Mouse (Mus musculus) midbrain, embryonic 12.5 days (tissue): ENCODE results near the gene Nav3. TPM values are rescaled to one million over a fixed set of nuclear protein-coding genes. Genes with fewer than 3 reads are reported as not detected.

Experiments used
- ATAC-seq: fragments of 200-750 bp; cut with Nextera tagmentation; 2 replicates; pipeline ENCODE4 v1.8.0; 2017; ENCODE audit warnings: low read depth, moderate TSS enrichment, moderate library complexity; ENCODE audit not compliant: low FRiP score
- H3K27ac ChIP-seq: fragments of 300-500 bp; sonication (generic); replicated peaks from 2 replicates; pipeline ENCODE4 v1.5.1; 2016; ENCODE audit warnings: mild to moderate bottlenecking
- H3K27me3 ChIP-seq: fragments of 300-500 bp; sonication (generic); 2 replicates; pipeline ENCODE4 v1.6.1; 2016; ENCODE audit warnings: mild to moderate bottlenecking
- H3K36me3 ChIP-seq: fragments of 300-500 bp; sonication (generic); 2 replicates; pipeline ENCODE4 v1.6.1; 2016
- H3K4me1 ChIP-seq: fragments of 300-500 bp; sonication (generic); 2 replicates; pipeline ENCODE4 v1.6.1; 2016
- H3K4me2 ChIP-seq: fragments of 300-500 bp; sonication (generic); replicated peaks from 2 replicates; pipeline ENCODE4 v1.6.1; 2016; ENCODE audit warnings: mild to moderate bottlenecking, moderate library complexity
- H3K4me3 ChIP-seq: fragments of 300-500 bp; sonication (generic); 2 replicates; pipeline ENCODE4 v1.5.1; 2016; ENCODE audit warnings: mild to moderate bottlenecking
- H3K9ac ChIP-seq: fragments of 300-500 bp; sonication (generic); replicated peaks from 2 replicates; pipeline ENCODE4 v1.6.1; 2016; ENCODE audit warnings: mild to moderate bottlenecking, moderate library complexity
- H3K9me3 ChIP-seq: fragments of 300-500 bp; sonication (generic); 2 replicates; pipeline ENCODE4 v1.6.1; 2016; ENCODE audit warnings: mild to moderate bottlenecking
- WGBS: fragments of 180-500 bp; shearing (Covaris S2); methylation state at CpG from one replicate; pipeline ENCODE4 v1.1.7; 2016; 5-methylcytosine and 5-hydroxymethylcytosine counted together
- polyA plus RNA-seq: library from polyadenylated mRNA; unstranded; fragments of >200 nt; fragmentation: Nextera tagmentation; extraction: Ambion mirVana; gene quantifications from 2 replicates; pipeline ENCODE4 v1.2.1, GENCODE M21; 2016

The Nav3 gene
- polyA plus RNA-seq, 1 experiment from 2014 or later = 16.9 TPM

GRCm38 (mm10) chr10:109843661-109844060, 612.3 kb downstream of the Nav3 start:
- WGBS = 86% methylated on average over 4 of the region's 4 CpGs
- Histone ChIP-seq H3K9me3 (no peaks in the 10 kb centered on the region), H3K4me1 (no peaks in the 10 kb centered on the region), H3K27me3 (no peaks in the 10 kb centered on the region), H3K4me3 (no peak overlapping the region), H3K27ac (no peak overlapping the region), H3K4me2 (no peak overlapping the region), H3K36me3 (no peaks in the 10 kb centered on the region), H3K9ac (no peak overlapping the region)
- ATAC-seq = no peak

- H3K27me3 ChIP-seq = peaks cover 8% of the 10 kb centered on the region
- peak overlapping the region; percentile 11 for H3K9ac ChIP-seq
- ATAC-seq = peak; percentile 83
- peak overlapping the region; percentile 38 for H3K4me3 ChIP-seq
- H3K27ac ChIP-seq = peak overlapping the region; percentile 56; the same call in 1 of the 2 replicates
- no peaks in the 10 kb centered on the region for H3K9me3 ChIP-seq
- H3K4me1 ChIP-seq = peaks cover 10% of the 10 kb centered on the region
- WGBS = 10% methylated on average over 18 of the region's 18 CpGs
- H3K36me3 ChIP-seq = no peaks in the 10 kb centered on the region
- H3K4me2 ChIP-seq = peak overlapping the region; percentile 57
Measured at GRCm38 (mm10) chr10:109832768-109833291, 623.2 kb downstream of the Nav3 start.

GRCm38 (mm10) chr10:109806782-109807493, 649.1 kb downstream of the Nav3 start:
- 72% methylated on average over 5 of the region's 5 CpGs for WGBS
- H3K9ac ChIP-seq = no peak overlapping the region
- H3K27ac ChIP-seq = no peak overlapping the region
- H3K4me1 ChIP-seq = peaks cover 3% of the 10 kb centered on the region; the same call in 1 of the 2 replicates
- H3K4me3 ChIP-seq = no peak overlapping the region
- no peak for ATAC-seq
- no peaks in the 10 kb centered on the region for H3K36me3 ChIP-seq
- H3K4me2 ChIP-seq = no peak overlapping the region
- H3K9me3 ChIP-seq = no peaks in the 10 kb centered on the region
- no peaks in the 10 kb centered on the region for H3K27me3 ChIP-seq

GRCm38 (mm10) chr10:109803441-109803840, 652.6 kb downstream of the Nav3 start:
- H3K27ac ChIP-seq = no peak overlapping the region
- peak; percentile 60 for ATAC-seq
- no peak overlapping the region for H3K9ac ChIP-seq
- H3K4me3 ChIP-seq = no peak overlapping the region
- no peaks in the 10 kb centered on the region for H3K36me3 ChIP-seq
- no peaks in the 10 kb centered on the region for H3K27me3 ChIP-seq
- peaks cover 3% of the 10 kb centered on the region; the same call in 1 of the 2 replicates for H3K4me1 ChIP-seq
- no peaks in the 10 kb centered on the region for H3K9me3 ChIP-seq
- no peak overlapping the region for H3K4me2 ChIP-seq

GRCm38 (mm10) chr10:109802236-109802635, 653.8 kb downstream of the Nav3 start:
- H3K4me1 ChIP-seq = peaks cover 3% of the 10 kb centered on the region; the same call in 1 of the 2 replicates

GRCm38 (mm10) chr10:109799246-109799645, 656.8 kb downstream of the Nav3 start:
- Histone ChIP-seq H3K9ac (no peak overlapping the region), H3K27me3 (no peaks in the 10 kb centered on the region), H3K4me1 (peaks cover 3% of the 10 kb centered on the region; the same call in 1 of the 2 replicates), H3K9me3 (no peaks in the 10 kb centered on the region), H3K4me3 (no peak overlapping the region), H3K4me2 (no peak overlapping the region), H3K27ac (no peak overlapping the region), H3K36me3 (no peaks in the 10 kb centered on the region)
- WGBS = 87% methylated on average over 6 of the region's 6 CpGs
- no peak for ATAC-seq

More at GRCm38 (mm10) chr10:109802236-109802635, 653.8 kb downstream of the Nav3 start:
- no peak for ATAC-seq
- H3K9ac ChIP-seq = no peak overlapping the region
- no peaks in the 10 kb centered on the region for H3K36me3 ChIP-seq
- no peaks in the 10 kb centered on the region for H3K9me3 ChIP-seq
- H3K27ac ChIP-seq = no peak overlapping the region
- 60% methylated on average over 1 of the region's 1 CpGs for WGBS
- H3K4me3 ChIP-seq = no peak overlapping the region
- H3K27me3 ChIP-seq = no peaks in the 10 kb centered on the region
- no peak overlapping the region for H3K4me2 ChIP-seq

- 77% methylated on average over 3 of the region's 3 CpGs for WGBS
- no peaks in the 10 kb centered on the region for H3K9me3 ChIP-seq
- no peaks in the 10 kb centered on the region for H3K36me3 ChIP-seq
- H3K4me3 ChIP-seq = no peak overlapping the region
- no peak overlapping the region for H3K9ac ChIP-seq
- no peak for ATAC-seq
- H3K4me1 ChIP-seq = no peaks in the 10 kb centered on the region
- no peaks in the 10 kb centered on the region for H3K27me3 ChIP-seq
- no peak overlapping the region for H3K27ac ChIP-seq
- H3K4me2 ChIP-seq = no peak overlapping the region
Measured at GRCm38 (mm10) chr10:109796981-109797380, 659.0 kb downstream of the Nav3 start.

GRCm38 (mm10) chr10:109793491-109793890, 662.5 kb downstream of the Nav3 start:
- no peak overlapping the region for H3K9ac ChIP-seq
- no peak for ATAC-seq
- H3K9me3 ChIP-seq = no peaks in the 10 kb centered on the region
- no peak overlapping the region for H3K27ac ChIP-seq
- H3K4me3 ChIP-seq = no peak overlapping the region
- no peaks in the 10 kb centered on the region for H3K4me1 ChIP-seq
- no peaks in the 10 kb centered on the region for H3K36me3 ChIP-seq
- WGBS = 76% methylated on average over 4 of the region's 4 CpGs
- H3K4me2 ChIP-seq = no peak overlapping the region
- H3K27me3 ChIP-seq = no peaks in the 10 kb centered on the region

GRCm38 (mm10) chr10:109788728-109789127, 667.3 kb downstream of the Nav3 start:
- Histone ChIP-seq H3K9ac (no peak overlapping the region), H3K4me2 (no peak overlapping the region), H3K36me3 (no peaks in the 10 kb centered on the region), H3K4me1 (no peaks in the 10 kb centered on the region), H3K4me3 (no peak overlapping the region), H3K9me3 (no peaks in the 10 kb centered on the region), H3K27me3 (no peaks in the 10 kb centered on the region), H3K27ac (no peak overlapping the region)
- no peak for ATAC-seq
- WGBS = 81% methylated on average over 2 of the region's 2 CpGs

GRCm38 (mm10) chr10:109779109-109779508, 676.9 kb downstream of the Nav3 start:
- H3K27ac ChIP-seq = no peak overlapping the region
- no peak overlapping the region for H3K4me3 ChIP-seq
- no peak overlapping the region for H3K4me2 ChIP-seq
- H3K27me3 ChIP-seq = no peaks in the 10 kb centered on the region
- no peaks in the 10 kb centered on the region for H3K9me3 ChIP-seq
- H3K4me1 ChIP-seq = no peaks in the 10 kb centered on the region
- no peak for ATAC-seq
- no peak overlapping the region for H3K9ac ChIP-seq
- no peaks in the 10 kb centered on the region for H3K36me3 ChIP-seq
- WGBS = 95% methylated on average over 4 of the region's 4 CpGs

- Histone ChIP-seq H3K4me2 (no peak overlapping the region), H3K36me3 (no peaks in the 10 kb centered on the region), H3K27me3 (no peaks in the 10 kb centered on the region), H3K4me1 (no peaks in the 10 kb centered on the region), H3K4me3 (no peak overlapping the region), H3K9me3 (no peaks in the 10 kb centered on the region), H3K27ac (no peak overlapping the region), H3K9ac (no peak overlapping the region)
- WGBS = 90% methylated on average over 8 of the region's 8 CpGs
- ATAC-seq = no peak
Measured at GRCm38 (mm10) chr10:109769092-109769491, 686.9 kb downstream of the Nav3 start.

- no peak overlapping the region for H3K4me2 ChIP-seq
- H3K4me1 ChIP-seq = no peaks in the 10 kb centered on the region
- no peak overlapping the region for H3K4me3 ChIP-seq
- no peak overlapping the region for H3K9ac ChIP-seq
- H3K9me3 ChIP-seq = no peaks in the 10 kb centered on the region
- WGBS = 10% methylated on average over 2 of the region's 2 CpGs
- H3K27ac ChIP-seq = no peak overlapping the region
- H3K36me3 ChIP-seq = no peaks in the 10 kb centered on the region
- H3K27me3 ChIP-seq = no peaks in the 10 kb centered on the region
- ATAC-seq = no peak
Measured at GRCm38 (mm10) chr10:109765650-109766049, 690.4 kb downstream of the Nav3 start.
